Mouse (Mus musculus): ENCODE results near the gene Hmox1. TPM values are rescaled to one million over a fixed set of nuclear protein-coding genes. Genes with fewer than 3 reads are reported as not detected.

Gene Hmox1
- polyA plus RNA-seq, 1 experiment from 2014 or later, result 3.1 TPM

- Histone ChIP-seq H3K36me3 (ENCODE audit: control insufficient read depth, insufficient read depth, low read length) (no peaks in the 10 kb centered on the region), H3K27ac (ENCODE audit: low read depth, low read length) (no peak overlapping the region), H3K9me3 (ENCODE audit: control insufficient read depth, low read length) (no peaks in the 10 kb centered on the region), H3K9ac (replicated peaks; ENCODE audit: low read depth, low read length) (no peak overlapping the region), H3K4me1 (ENCODE audit: control insufficient read depth, insufficient read depth, low read length) (no peaks in the 10 kb centered on the region), H3K4me3 (ENCODE audit: low read depth, low read length) (no peak overlapping the region), H3K27me3 (ENCODE audit: control insufficient read depth, insufficient read depth, low read length) (no peaks in the 10 kb centered on the region), H3K4me2 (ENCODE audit: low read depth, low read length) (no peak overlapping the region)
- no peak for ATAC-seq (ENCODE audit: low read depth)
- 82% methylated on average over 3 of the region's 3 CpGs for WGBS
These were observed 8.9 kb upstream of the Hmox1 start for GRCm38 (mm10) chr8:75084382-75085064.

DNA sequence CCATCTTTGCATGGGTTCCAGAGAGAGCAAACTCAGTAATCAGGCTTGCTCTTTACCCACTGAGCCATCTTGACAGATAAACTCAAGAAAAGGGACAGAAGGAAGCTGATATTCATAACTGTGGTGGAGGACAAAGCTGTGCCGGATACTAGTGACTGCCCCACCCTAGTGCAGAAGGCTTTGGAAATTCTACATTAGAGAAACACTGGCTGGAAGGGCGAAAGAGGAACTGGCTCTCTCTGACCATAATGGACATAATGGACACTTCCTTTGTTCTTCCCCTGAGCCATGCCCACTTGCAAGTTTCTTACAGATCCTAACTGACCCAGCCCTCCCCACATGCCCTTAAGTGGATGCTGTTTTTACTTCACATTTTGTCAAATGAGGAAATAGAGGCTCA lies 7.4 kb upstream of the Hmox1 start:
- Histone ChIP-seq H3K27me3 (ENCODE audit: control insufficient read depth, insufficient read depth, low read length) (no peaks in the 10 kb centered on the region), H3K4me2 (ENCODE audit: low read depth, low read length) (no peak overlapping the region), H3K9ac (replicated peaks; ENCODE audit: low read depth, low read length) (no peak overlapping the region), H3K36me3 (ENCODE audit: control insufficient read depth, insufficient read depth, low read length) (no peaks in the 10 kb centered on the region), H3K4me3 (ENCODE audit: low read depth, low read length) (no peak overlapping the region), H3K4me1 (ENCODE audit: control insufficient read depth, insufficient read depth, low read length) (no peaks in the 10 kb centered on the region), H3K27ac (ENCODE audit: low read depth, low read length) (no peak overlapping the region), H3K9me3 (ENCODE audit: control insufficient read depth, low read length) (no peaks in the 10 kb centered on the region)
- ATAC-seq (ENCODE audit: low read depth), result no peak
- 78% methylated on average over 2 of the region's 2 CpGs for WGBS

- Histone ChIP-seq H3K9me3 (ENCODE audit: control insufficient read depth, low read length) (no peaks in the 10 kb centered on the region), H3K4me2 (ENCODE audit: low read depth, low read length) (no peak overlapping the region), H3K27ac (ENCODE audit: low read depth, low read length) (no peak overlapping the region), H3K4me3 (ENCODE audit: low read depth, low read length) (no peak overlapping the region), H3K4me1 (ENCODE audit: control insufficient read depth, insufficient read depth, low read length) (no peaks in the 10 kb centered on the region), H3K9ac (replicated peaks; ENCODE audit: low read depth, low read length) (no peak overlapping the region), H3K36me3 (ENCODE audit: control insufficient read depth, insufficient read depth, low read length) (no peaks in the 10 kb centered on the region), H3K27me3 (ENCODE audit: control insufficient read depth, insufficient read depth, low read length) (no peaks in the 10 kb centered on the region)
- no peak for ATAC-seq (ENCODE audit: low read depth)
These were observed 6.3 kb upstream of the Hmox1 start for GRCm38 (mm10) chr8:75087127-75087526.

- ATAC-seq (ENCODE audit: low read depth), result peak; percentile 29; the same call in 1 of the 2 replicates
- 0 out of 2 replicates have a peak overlapping the region, but pooled peaks have one; percentile 3 for H3K27ac ChIP-seq (ENCODE audit: low read depth, low read length)
- H3K27me3 ChIP-seq (ENCODE audit: control insufficient read depth, insufficient read depth, low read length), result no peaks in the 10 kb centered on the region
- H3K4me3 ChIP-seq (ENCODE audit: low read depth, low read length), result no peak overlapping the region
- H3K4me2 ChIP-seq (ENCODE audit: low read depth, low read length), result peak overlapping the region; percentile 8; the same call in 1 of the 2 replicates
- H3K9ac ChIP-seq (replicated peaks; ENCODE audit: low read depth, low read length), result no peak overlapping the region; the same call in 1 of the 2 replicates
- WGBS, result 24% methylated on average over 6 of the region's 6 CpGs
- H3K9me3 ChIP-seq (ENCODE audit: control insufficient read depth, low read length), result no peaks in the 10 kb centered on the region
- no peaks in the 10 kb centered on the region for H3K36me3 ChIP-seq (ENCODE audit: control insufficient read depth, insufficient read depth, low read length)
- H3K4me1 ChIP-seq (ENCODE audit: control insufficient read depth, insufficient read depth, low read length), result peaks cover 5% of the 10 kb centered on the region; the same call in 1 of the 2 replicates
These were observed 4.2 kb upstream of the Hmox1 start for GRCm38 (mm10) chr8:75088989-75089881.

DNA sequence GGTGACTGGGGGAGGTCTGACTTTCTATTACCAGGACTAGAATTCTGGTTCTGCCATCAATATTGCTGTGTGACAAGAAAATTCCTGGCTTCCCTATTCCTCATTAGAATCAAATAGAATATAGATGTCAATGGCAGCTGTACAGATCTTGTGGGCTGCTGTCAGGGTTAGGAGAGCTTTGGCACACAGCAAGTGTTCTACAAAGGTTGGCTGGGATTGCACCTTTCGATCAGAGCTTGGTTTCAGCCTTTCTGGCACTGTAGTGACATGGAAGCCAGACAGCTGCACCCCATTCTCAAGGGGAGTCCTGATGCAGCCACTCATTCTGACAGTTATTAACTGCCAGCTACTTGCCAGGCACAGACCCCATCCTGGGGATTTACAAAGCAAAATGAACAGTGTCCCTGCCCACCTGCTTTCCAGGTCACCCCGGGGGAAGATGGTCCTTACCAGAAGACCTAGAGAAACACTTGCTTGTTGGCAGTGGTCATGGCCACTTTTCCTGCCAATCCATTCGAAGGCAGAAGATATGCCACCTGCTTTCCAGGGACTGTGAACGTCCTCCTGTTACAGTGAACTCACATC lies 2.5 kb upstream of the Hmox1 start:
- Histone ChIP-seq H3K4me3 (ENCODE audit: low read depth, low read length) (no peak overlapping the region), H3K4me2 (ENCODE audit: low read depth, low read length) (no peak overlapping the region), H3K4me1 (ENCODE audit: control insufficient read depth, insufficient read depth, low read length) (peaks cover 5% of the 10 kb centered on the region; the same call in 1 of the 2 replicates), H3K27me3 (ENCODE audit: control insufficient read depth, insufficient read depth, low read length) (no peaks in the 10 kb centered on the region), H3K9me3 (ENCODE audit: control insufficient read depth, low read length) (no peaks in the 10 kb centered on the region), H3K27ac (ENCODE audit: low read depth, low read length) (no peak overlapping the region), H3K9ac (replicated peaks; ENCODE audit: low read depth, low read length) (no peak overlapping the region), H3K36me3 (ENCODE audit: control insufficient read depth, insufficient read depth, low read length) (no peaks in the 10 kb centered on the region)
- WGBS, result 67% methylated on average over 4 of the region's 4 CpGs
- no peak for ATAC-seq (ENCODE audit: low read depth)

DNA sequence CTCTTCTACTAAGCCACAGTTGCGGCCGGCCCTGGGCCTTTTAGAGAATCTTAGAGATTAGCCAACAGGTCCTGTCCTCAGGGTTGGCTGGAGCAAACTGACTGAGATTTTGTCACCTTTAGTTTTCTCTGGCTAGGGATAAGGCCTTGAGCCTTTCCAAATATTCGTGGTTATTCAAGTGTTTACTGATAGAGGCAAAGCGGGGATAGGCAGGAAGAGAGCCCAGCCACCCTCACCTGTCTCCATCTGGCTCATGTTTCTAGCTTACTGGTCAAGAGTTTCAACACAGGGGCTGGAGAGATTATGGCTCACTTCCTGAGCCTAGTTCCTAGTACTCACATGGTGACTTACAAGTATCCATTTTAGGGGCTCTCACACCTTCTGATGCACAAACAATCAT lies 9.5 kb downstream of the Hmox1 start:
- no peak overlapping the region for H3K9ac ChIP-seq (replicated peaks; ENCODE audit: low read depth, low read length)
- H3K27me3 ChIP-seq (ENCODE audit: control insufficient read depth, insufficient read depth, low read length), result no peaks in the 10 kb centered on the region
- H3K4me3 ChIP-seq (ENCODE audit: low read depth, low read length), result no peak overlapping the region
- H3K27ac ChIP-seq (ENCODE audit: low read depth, low read length), result no peak overlapping the region
- no peaks in the 10 kb centered on the region for H3K36me3 ChIP-seq (ENCODE audit: control insufficient read depth, insufficient read depth, low read length)
- H3K4me1 ChIP-seq (ENCODE audit: control insufficient read depth, insufficient read depth, low read length), result no peaks in the 10 kb centered on the region
- 91% methylated on average over 4 of the region's 4 CpGs for WGBS
- H3K4me2 ChIP-seq (ENCODE audit: low read depth, low read length), result no peak overlapping the region
- no peaks in the 10 kb centered on the region for H3K9me3 ChIP-seq (ENCODE audit: control insufficient read depth, low read length)
- ATAC-seq (ENCODE audit: low read depth), result no peak

DNA sequence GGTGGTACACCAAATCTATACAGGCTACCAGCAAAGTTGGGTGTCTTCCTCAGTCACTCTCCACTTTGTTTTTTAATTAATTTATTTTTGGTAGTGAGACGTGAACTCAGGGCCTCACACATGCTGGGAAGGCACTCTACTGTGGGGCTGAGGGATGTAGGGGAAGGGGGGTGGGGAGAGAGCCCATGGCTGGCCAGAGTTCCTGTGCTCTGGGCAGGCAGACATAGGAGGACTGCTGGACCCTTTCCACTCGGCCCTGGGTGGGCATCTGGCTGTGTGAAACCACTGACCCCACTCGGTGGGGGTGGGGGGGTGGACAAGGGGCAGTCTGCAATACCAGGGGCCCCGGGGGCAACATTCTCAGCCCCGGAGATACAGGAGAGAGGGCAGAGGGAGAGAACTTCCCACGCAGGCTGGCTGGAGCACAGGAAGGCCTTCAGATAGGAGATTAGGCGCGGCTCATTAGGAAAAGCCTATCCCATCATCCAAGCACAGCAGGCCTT lies 10.0 kb downstream of the Hmox1 start:
- ATAC-seq (ENCODE audit: low read depth), result no peak
- H3K9me3 ChIP-seq (ENCODE audit: control insufficient read depth, low read length), result no peaks in the 10 kb centered on the region
- H3K27ac ChIP-seq (ENCODE audit: low read depth, low read length), result no peak overlapping the region
- no peak overlapping the region for H3K4me2 ChIP-seq (ENCODE audit: low read depth, low read length)
- H3K4me3 ChIP-seq (ENCODE audit: low read depth, low read length), result no peak overlapping the region
- no peak overlapping the region for H3K9ac ChIP-seq (replicated peaks; ENCODE audit: low read depth, low read length)
- H3K4me1 ChIP-seq (ENCODE audit: control insufficient read depth, insufficient read depth, low read length), result no peaks in the 10 kb centered on the region
- no peaks in the 10 kb centered on the region for H3K36me3 ChIP-seq (ENCODE audit: control insufficient read depth, insufficient read depth, low read length)
- H3K27me3 ChIP-seq (ENCODE audit: control insufficient read depth, insufficient read depth, low read length), result no peaks in the 10 kb centered on the region
- 21% methylated on average over 8 of the region's 8 CpGs for WGBS

DNA sequence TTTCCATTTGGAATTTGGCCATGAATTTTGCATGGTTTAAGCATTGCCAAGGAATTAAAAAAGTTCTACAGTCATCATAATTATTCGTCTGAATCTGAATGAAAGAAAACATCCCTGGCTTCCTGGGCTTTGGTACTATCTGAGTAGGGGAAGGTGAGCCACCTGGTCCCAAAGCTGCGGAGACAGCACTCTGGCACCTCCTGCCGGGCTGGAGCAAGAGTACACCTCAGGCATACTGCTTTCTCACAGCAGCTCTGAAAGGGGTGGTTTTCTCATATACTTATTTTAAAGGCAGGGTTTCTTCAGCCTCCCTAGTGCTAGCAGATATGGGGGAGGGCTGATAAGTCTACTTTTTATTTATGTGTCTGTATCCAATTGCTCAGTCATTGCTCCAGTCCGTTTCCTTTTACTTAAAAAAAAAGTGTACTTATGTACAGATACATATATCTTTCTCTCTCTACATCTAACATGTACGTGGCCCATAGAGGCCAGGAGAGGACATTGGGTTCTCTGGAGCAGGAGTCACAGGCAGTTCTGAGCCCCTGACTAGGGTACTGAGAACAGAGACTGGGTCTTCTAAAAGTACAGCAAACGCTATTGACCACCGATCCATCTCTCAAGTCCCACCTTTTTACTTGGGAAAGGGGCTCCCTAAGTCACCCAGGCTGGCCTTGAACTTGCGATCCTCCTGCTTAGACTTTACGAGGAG lies 15.3 kb downstream of the Hmox1 start:
- WGBS, result under 1% methylated on average over 9 of the region's 9 CpGs
- peak; percentile 90 for ATAC-seq (ENCODE audit: low read depth)
- no peaks in the 10 kb centered on the region for H3K27me3 ChIP-seq (ENCODE audit: control insufficient read depth, insufficient read depth, low read length)
- peak overlapping the region; percentile 46 for H3K9ac ChIP-seq (replicated peaks; ENCODE audit: low read depth, low read length)
- H3K9me3 ChIP-seq (ENCODE audit: control insufficient read depth, low read length), result no peaks in the 10 kb centered on the region
- peaks cover 7% of the 10 kb centered on the region; the same call in 1 of the 2 replicates for H3K4me1 ChIP-seq (ENCODE audit: control insufficient read depth, insufficient read depth, low read length)
- H3K4me3 ChIP-seq (ENCODE audit: low read depth, low read length), result peak overlapping the region; percentile 62
- H3K36me3 ChIP-seq (ENCODE audit: control insufficient read depth, insufficient read depth, low read length), result no peaks in the 10 kb centered on the region
- H3K4me2 ChIP-seq (ENCODE audit: low read depth, low read length), result peak overlapping the region; percentile 69
- H3K27ac ChIP-seq (ENCODE audit: low read depth, low read length), result peak overlapping the region; percentile 70
